Mouse (Mus musculus) brain, embryonic 18.5 days (tissue): Measurements from ENCODE around the gene Lama1.
"Not testable (repeated sequence)": the region's sequence is repeated elsewhere in the genome, so short reads cannot be mapped to it uniquely, and the experiment has no call there.

ENCODE experiments used
- DNase-seq: peaks from one replicate; pipeline ENCODE4 v3.0.0-alpha.2; 2012; ENCODE audit warnings: low read depth, low spot score

Lama1 gene

GRCm38 (mm10) chr17:67715466-67715865 lies 18.4 kb downstream of the Lama1 start:
- DNase-seq = no peak

DNA sequence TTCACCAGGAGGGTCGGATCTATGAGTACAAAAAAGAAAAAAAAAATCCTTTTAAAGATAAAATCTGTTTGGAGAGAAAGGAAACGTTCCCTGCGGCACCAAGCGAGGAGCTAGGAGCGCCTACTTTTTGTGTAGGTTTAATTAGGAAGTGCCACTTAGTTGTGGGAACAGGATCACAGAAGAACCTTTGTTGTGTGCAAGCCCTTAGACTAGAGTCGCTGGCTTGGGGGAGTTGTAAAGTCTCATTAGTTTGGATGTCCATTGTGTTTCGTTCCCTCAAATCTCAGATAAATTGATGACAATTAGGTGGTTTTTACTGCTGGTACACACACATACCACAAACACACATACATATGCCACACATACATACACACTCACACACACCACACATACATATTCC lies 25.0 kb downstream of the Lama1 start:
- DNase-seq = no peak

- DNase-seq = no peak
Measured at GRCm38 (mm10) chr17:67722578-67722977, 25.5 kb downstream of the Lama1 start.

DNA sequence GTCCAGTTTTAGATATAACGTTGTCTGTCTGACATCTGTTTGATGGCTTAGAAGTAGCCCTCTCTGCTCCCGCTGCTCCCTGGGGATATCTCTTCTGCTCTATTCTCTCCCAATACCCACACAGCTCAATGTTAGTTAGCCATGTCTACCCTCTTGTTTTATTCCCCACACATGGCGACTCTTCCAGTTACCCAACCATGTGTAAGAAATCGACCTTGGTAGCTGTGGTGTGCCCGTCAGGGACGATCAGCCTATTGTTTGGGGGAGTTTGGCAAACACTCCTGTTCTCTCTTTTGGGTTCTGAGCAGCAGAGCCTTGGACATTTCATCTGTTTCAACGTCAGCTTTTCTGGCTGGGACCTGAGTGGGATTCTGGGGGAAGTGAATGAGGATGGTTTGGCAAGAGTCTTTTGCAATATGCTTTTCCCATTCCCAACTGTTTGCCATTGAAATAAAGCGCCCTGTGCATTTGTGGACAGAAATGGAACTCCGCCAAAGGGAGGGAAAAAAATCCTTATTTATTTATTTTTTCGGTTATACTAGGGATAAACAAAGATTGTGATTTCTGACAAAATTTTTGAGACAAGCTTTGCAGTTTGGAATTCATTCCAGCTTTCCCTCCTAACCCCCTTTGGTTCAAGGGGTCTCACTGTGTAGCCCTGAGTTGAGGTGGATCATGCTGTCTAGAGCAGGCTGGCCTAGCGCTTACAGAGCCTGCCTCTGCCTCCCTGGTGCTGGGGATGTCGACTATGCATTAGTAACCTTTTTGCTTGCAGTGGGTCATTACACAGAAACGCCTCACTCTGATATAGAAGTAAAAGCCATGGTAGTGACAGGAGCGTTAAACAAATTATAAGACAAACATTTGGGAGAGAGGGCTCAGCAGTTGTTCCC lies 26.4 kb downstream of the Lama1 start:
- DNase-seq = peak; percentile 36

DNA sequence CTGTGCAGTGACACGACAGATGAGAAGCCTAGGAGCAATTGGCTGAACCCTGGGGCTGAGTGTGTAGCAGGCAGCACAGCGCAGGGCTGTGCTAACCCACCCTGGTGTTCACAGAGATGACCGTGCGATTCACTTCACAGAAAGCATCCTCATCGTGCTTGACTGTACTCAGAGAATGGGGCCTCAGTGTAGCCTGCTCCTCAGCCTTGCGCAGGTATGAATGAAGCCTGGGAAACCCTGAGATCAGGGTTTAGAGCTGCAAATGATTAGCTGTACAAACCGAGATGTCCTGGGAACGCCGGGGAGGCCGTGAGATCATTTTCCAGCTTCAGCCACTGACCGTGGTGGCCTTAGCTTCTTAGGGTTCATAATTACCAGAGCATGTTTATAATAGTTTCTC lies 29.5 kb downstream of the Lama1 start:
- no peak for DNase-seq

GRCm38 (mm10) chr17:67728751-67729150 lies 31.7 kb downstream of the Lama1 start:
- DNase-seq = no peak

GRCm38 (mm10) chr17:67731096-67731495 lies 34.0 kb downstream of the Lama1 start:
- DNase-seq = no peak

GRCm38 (mm10) chr17:67731964-67732363 lies 34.9 kb downstream of the Lama1 start:
- no peak for DNase-seq

DNA sequence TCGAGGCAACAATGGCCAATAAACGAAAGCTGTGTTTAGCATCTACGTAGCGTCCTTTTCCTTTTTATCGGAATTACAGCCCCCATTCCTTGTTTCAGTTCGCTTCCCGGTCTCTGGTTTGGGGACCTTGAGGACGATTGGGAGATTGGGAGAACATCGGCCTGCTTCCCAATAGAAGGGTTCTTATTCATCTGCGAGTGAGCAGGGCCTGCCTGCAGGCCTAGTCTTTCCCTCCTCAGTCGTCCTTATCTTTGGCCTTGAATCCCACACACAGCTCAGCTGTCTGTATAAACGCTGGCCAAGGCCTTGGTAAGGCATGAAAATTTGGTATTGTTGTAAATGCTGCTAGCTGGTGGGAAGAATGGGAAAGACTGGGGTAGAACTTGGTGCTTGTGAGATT lies 36.5 kb downstream of the Lama1 start:
- DNase-seq = no peak

DNA sequence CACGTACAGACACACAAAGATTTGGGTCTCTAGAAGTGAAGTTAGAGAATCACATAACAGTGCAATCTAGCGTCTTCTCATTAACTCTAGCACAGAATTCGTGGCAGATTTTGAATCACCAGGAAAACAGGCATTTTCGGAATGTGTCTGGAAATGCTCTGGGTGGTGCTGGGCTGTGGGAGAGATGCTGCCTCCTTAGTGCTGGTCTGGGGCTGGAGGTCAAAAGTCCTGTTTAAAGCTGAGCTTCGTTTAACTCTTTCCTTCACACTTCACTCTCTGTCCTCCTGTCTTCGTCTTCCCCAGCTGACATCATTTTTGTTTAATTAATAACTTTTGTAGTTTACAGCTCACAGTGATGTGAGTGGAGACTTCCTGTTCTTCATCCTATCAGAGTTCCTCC lies 38.7 kb downstream of the Lama1 start:
- no peak for DNase-seq

GRCm38 (mm10) chr17:67741229-67741628 lies 44.2 kb downstream of the Lama1 start:
- not testable (repeated sequence) for DNase-seq

DNA sequence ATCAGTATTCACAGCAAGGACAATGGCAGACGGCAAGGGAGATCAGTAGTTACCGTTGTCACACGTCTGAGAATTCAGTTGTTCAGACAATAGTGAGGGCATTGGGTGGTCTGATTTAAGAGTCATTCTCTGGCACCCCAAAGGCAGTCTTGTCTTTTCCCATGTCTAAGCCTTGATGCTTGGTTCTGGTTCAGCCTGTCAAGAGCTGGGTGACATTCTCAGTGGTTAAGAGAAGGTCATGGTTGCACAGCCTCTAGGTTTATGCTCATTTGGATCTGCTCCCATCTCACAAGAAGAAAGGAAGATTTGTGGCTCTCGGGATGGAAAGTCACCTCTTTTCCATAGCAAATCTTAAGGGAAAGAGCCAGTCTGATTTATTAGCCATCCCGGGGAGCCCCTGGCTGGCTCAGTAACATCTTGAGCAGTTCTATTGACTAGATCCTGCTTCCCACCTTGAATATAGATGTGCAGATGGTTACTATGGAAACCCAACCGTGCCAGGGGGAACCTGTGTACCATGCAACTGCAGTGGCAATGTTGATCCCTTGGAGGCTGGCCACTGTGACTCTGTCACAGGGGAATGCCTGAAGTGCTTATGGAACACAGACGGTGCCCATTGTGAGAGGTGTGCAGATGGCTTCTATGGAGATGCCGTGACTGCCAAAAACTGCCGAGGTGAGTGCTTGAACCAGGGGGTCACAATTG lies 67.3 kb downstream of the Lama1 start:
- no peak for DNase-seq

- no peak for DNase-seq
Measured at GRCm38 (mm10) chr17:67773608-67774007, 76.5 kb downstream of the Lama1 start.

GRCm38 (mm10) chr17:67776764-67777163 lies 79.7 kb downstream of the Lama1 start:
- no peak for DNase-seq

DNA sequence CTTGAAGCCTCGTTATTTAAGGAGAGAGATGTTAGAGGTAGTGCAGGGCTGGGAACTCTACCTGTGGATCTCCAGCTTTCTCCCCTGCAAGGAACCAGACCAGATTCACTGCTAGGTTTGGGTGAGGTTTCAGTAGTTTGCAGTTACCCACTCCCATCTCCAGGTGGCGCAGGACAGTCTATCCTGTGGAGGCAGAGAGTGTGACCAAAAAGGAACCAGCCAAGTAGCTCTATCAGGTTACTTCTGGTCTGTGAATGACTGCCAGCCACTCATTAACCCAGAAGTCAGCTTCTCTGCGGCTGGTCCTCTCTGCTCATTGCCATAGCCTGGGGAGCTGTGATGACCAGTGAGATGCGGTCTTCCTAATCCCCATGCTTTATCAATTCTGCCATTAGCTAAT lies 82.8 kb downstream of the Lama1 start:
- DNase-seq = no peak

DNA sequence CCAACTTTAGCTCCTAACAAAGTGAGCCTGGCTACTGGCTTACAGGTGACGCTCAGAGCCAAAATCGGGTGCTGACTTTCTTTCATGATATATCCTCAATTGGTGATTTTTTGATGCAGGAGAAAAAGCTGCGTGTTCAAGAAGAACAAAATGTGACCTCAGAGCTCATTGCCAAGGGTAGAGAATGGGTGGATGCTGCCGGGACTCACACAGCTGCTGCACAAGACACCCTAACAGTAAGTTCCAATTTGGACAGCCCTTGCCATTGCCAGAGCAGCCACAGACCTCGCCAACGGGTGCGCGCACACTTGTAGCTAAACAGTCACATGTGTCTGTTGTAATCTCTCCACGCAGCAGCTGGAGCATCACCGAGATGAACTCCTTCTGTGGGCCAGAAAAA lies 94.0 kb downstream of the Lama1 start:
- no peak for DNase-seq

DNA sequence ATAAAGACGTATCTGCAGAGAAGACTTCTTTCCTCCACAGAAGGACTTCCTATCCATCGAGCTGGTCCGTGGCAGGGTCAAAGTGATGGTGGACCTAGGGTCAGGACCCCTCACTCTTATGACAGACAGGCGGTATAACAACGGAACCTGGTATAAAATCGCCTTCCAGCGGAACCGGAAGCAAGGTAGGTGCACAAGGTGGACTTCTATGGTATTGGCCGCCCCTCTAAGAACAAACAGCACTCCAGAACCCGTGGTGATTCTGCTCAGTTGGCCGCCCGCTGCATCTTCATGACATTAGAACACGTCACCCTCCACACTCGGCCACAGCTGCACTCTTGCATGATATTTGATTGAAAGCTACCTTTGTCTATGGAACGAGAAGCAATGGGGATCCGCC lies 112.1 kb downstream of the Lama1 start:
- DNase-seq = no peak

- DNase-seq = no peak
Measured at GRCm38 (mm10) chr17:67813666-67814065, 116.6 kb downstream of the Lama1 start.

GRCm38 (mm10) chr17:67815720-67816119 lies 118.7 kb downstream of the Lama1 start:
- DNase-seq = no peak

DNA sequence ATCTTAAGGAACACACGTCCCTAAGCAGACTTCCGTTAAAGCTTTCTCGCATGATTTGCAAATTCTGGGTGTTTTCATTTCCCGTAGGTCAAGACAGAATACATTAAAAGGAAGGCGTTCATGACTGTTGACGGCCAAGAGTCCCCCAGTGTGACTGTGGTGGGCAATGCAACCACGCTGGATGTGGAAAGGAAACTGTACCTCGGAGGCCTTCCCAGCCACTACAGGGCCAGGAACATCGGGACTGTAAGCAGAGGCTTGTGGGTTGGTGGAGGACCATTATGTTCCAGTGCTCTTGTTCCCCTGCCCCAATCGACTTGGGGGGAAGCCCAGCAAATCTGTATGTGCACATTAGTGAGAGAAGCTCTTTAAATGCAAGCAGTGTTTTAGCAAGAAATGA lies 119.9 kb downstream of the Lama1 start:
- DNase-seq = no peak

DNA sequence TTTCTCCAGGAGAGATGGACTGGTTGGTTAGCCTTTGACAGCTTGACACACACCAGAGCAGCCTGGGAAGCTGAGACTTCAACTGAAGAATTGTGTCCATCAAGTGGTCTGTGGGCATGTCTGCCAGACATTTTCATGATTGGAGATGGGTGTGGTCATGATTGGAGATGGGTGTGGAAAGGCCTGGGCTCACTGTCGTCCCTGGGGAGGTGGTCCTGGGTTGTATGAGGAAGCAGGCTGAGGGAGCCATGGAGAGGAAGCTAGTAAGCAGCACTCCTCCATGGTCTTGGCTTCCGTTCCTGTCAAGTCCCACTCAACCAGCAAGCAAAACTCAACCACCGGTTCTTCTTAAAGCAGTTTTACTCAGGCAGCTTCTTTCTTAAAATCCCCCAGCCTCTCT lies 130.4 kb downstream of the Lama1 start:
- no peak for DNase-seq

GRCm38 (mm10) chr17:67836146-67836895 lies 139.3 kb downstream of the Lama1 start:
- DNase-seq = no peak
